Mouse (Mus musculus) cortical plate, adult 2 months (tissue): Measurements from ENCODE around the gene Syce2.

Experiments
- CTCF ChIP-seq: fragments of 200-500 bp; IDR thresholded peaks from 2 replicates; pipeline ENCODE4 v1.5.1; 2011; ENCODE audit warnings: mild to moderate bottlenecking, control low read depth, low read length; ENCODE audit not compliant: insufficient read depth; ENCODE audit errors: extremely low read depth
- POLR2A ChIP-seq: fragments of 200-500 bp; IDR thresholded peaks from 2 replicates; pipeline ENCODE4 v1.6.1; 2011; ENCODE audit warnings: mild to moderate bottlenecking, low read length, control low read depth; ENCODE audit not compliant: insufficient read depth; ENCODE audit errors: extremely low read depth

GRCm38 (mm10) chr8:84832759-84833742, 38.9 kb upstream of the Syce2 start:
- TF ChIP-seq POLR2A = no peak
- TF ChIP-seq CTCF = 0 out of 2 replicates have a peak, but pooled peaks have one; percentile 2
